Mouse (Mus musculus): ENCODE results near the gene Serpina1a.
"Not testable (repeated sequence)": the region's sequence is repeated elsewhere in the genome, so short reads cannot be mapped to it uniquely, and the experiment has no call there.

The Serpina1a gene

GRCm38 (mm10) chr12:103863101-103863974 lies at the start of gene Serpina1a:
Gene Serpina1a, minus strand, starts transcription at chr12:103863562.
- CTCF ChIA-PET = not testable (repeated sequence)

GRCm38 (mm10) chr12:103909181-103909580 lies 45.8 kb upstream of the Serpina1a start:
- CTCF ChIA-PET = not testable (repeated sequence)

- CTCF ChIA-PET = not testable (repeated sequence)
Measured at GRCm38 (mm10) chr12:103907746-103908145, 44.4 kb upstream of the Serpina1a start.

DNA sequence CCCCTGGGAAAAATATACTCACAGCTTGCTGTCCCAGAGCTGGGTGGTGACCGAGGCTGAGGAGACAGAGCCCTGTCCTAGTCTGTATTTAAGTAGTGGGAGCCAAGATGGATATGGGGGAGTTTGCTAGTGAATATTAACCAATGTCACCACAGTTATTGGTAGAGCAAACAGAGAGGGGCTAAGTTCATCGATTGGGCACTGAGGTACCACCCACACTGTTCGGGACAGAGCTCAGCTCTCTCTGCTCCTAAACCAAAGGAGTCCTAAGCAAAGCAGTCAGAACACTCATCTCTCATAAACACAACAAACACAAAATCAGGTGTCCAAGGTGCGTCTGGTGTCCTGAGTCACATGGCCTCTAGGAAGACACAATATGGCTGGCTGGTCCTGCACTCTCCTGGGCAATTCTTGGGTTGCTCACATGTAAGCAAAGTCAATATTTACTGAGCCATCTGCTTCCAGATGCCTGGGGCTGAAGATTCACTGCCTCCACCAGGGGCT lies 41.5 kb upstream of the Serpina1a start, which contains the start of gene Serpina1c:
TSS of gene Serpina1c (minus strand) at position 51 of the 504 bp plus-strand sequence.
- CTCF ChIA-PET = not testable (repeated sequence)

DNA sequence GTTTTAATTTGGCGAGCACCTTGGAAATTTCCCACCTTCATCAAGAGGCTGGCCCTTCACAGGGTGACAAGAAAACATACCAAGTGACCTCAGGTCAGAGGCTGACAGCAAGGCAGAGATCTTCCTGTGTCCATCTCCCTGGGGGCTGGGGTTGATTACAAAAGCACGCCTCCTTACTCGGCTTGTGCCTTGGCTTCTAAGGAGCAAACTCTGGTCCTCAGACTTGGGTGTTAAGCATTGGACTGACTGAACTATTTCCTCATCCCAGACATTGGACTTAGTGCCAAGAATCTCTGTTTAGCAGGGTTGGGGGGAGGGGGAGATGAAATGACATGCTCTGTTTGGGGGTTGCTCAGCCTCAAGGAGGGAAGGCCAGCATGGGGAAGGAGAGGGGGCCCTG lies 38.6 kb upstream of the Serpina1a start:
- CTCF ChIA-PET = not testable (repeated sequence)

DNA sequence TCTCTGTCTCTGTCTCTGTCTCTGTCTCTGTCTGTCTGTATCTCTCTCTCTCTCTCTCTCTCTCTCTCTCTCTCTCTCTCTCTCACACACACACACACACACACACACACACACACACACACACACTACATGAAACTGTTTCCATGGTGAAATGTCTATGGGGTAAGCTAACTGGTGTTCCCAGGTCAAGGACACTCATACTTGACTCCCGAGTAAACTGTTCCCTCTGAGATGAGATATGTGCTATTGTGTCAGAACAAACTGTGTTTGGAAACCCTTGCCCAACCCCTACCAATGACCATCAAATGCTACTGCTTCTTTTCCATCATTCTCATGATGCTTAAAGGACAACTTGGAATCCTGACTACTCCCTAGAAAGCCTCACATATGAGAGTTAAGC lies 3.5 kb upstream of the Serpina1a start:
- CTCF ChIA-PET = not testable (repeated sequence)

GRCm38 (mm10) chr12:103860976-103861375 lies 2.4 kb downstream of the Serpina1a start:
- CTCF ChIA-PET = no interaction called here

DNA sequence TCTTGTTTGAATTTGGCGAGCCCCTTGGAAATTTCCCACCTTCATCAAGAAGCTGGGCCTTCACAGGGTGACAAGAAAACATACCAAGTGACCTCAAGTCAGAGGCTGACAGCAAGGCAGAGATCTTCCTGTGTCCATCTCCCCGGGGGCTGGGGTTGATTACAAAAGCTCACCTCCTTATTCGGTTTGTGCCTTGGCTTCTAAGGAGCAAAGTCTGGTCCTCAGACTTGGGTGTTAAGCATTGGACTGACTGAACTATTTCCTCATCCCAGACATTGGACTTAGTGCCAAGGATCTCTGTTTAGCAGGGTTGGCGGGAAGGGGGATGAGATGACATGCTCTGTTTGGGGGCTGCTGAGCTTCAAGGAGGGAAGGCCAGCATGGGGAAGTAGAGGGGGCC lies 2.8 kb downstream of the Serpina1a start:
- CTCF ChIA-PET = not testable (repeated sequence)

GRCm38 (mm10) chr12:103859584-103859983 lies 3.8 kb downstream of the Serpina1a start:
- CTCF ChIA-PET = not testable (repeated sequence)

DNA sequence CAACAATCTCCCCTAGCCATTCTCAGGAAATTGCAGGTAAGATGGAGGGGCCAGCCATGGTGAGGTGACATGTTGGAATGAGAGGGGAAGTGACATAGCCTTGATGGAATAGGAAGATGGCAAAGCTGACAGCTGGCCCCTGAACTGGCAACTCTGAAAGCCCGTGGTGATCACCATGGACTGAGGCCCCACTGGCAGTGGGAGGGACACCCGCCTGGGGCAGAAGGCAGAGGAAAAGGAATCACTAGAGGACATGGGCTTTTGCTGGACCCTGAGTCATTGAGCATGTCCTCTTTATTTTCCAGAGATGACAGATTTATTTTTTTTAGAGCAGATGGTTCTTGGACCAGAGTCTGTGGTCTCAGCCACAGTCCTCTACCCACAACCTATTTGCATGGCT lies 10.3 kb downstream of the Serpina1a start:
- CTCF ChIA-PET = not testable (repeated sequence)

DNA sequence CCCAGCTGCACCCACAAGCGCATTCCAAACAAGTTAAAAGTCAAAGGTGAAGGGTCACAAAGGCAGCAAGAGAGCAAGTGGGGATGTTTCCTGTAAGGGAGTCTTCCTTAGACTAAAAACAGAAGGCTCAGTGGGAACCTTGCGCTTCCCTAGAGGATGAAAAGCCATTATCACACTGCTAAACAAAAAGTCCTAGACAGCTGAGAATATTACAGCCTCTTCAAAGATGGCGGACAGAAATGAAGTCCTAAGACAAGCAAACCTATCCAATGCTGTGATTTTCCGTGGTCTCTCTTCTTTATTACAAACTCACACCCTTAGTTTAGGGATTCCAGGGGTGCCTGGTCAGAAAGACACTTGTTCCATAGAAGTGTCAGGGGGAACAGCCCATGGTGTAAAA lies 33.1 kb downstream of the Serpina1a start, which contains the start of gene Serpina1b:
TSS of gene Serpina1b (minus strand) at position 101 of the 400 bp plus-strand sequence.
- CTCF ChIA-PET = not testable (repeated sequence)

DNA sequence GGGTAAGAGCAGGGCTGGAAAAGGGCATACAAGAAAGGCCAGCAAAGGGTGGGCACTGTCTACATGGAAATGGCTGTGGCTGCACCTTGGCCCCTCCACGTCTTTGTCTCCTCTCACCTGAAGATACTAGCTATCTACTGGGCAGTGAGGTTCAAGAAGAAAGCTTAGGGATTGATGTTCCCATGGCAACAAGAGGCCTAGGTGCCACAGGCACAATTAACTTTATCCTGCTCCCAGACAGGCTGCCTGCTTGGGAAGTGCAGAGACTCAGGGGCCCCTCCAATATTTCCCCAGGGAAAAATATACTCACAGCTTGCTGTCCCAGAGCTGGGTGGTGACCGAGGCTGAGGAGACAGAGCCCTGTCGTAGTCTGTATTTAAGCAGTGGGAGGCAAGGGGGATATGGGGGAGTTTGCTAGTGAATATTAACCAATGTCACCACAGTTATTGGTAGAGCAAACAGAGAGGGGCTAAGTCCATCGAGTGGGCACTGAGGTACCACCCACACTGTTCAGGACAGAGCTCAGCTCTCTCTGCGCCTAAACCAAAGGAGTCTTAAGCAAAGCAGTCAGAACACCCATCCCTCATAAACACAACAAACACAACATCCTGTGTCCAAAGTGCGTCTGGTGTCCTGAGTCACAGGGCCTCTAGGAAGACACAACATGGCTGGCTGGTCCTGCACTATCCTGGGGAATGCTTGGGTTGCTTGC lies 35.5 kb downstream of the Serpina1a start:
- CTCF ChIA-PET = not testable (repeated sequence)

- CTCF ChIA-PET = not testable (repeated sequence)
Measured at GRCm38 (mm10) chr12:103823826-103824225, 39.5 kb downstream of the Serpina1a start.

Measured in spleen, embryonic (tissue).